Mouse (Mus musculus): ENCODE measurements around the gene Dgkg. TPM values are rescaled to one million over a fixed set of nuclear protein-coding genes. Genes with fewer than 3 reads are reported as not detected.

Gene Dgkg
- total RNA-seq, 1 experiment from 2014 or later = 17.9 TPM

DNA sequence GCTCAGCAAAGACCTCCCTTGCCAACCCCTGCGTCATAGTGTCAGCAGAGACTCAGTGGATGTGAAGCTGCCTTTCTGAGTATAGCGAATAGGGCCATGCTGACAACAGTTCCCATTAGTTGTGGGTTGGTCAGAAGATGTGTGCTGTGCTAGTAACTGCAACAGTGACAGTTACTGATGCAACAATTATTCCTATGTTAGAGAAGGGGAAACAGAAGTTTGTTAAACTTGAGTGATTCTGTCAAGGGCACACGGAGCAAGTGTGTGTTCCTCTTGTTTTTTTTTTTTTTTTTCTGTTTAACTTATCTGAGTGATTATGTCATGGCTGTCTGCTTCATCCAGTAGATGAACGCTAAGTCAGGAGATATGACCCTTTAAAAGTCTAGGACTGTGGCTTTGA is 41.2 kb downstream of the Dgkg start:
- peak in 1 of 2 experiments; percentile 39; a peak in 1 of 4 replicates for ATAC-seq (replicated peaks in 1 of 2; ENCODE audit: insufficient read depth in 1 of 2, low FRiP score in 2 of 2, low TSS enrichment in 1 of 2, low read depth in 1 of 2, poor library complexity in 2 of 2, severe bottlenecking in 2 of 2)

- ATAC-seq (replicated peaks in 1 of 2; ENCODE audit: insufficient read depth in 1 of 2, low FRiP score in 2 of 2, low TSS enrichment in 1 of 2, low read depth in 1 of 2, poor library complexity in 2 of 2, severe bottlenecking in 2 of 2) = no peak
Measured at GRCm38 (mm10) chr16:22613186-22614073, 43.6 kb downstream of the Dgkg start.

- 0 out of 4 replicates have a peak, but pooled peaks of 1 of the 2 experiments have one; percentile 17 for ATAC-seq (replicated peaks in 1 of 2; ENCODE audit: insufficient read depth in 1 of 2, low FRiP score in 2 of 2, low TSS enrichment in 1 of 2, low read depth in 1 of 2, poor library complexity in 2 of 2, severe bottlenecking in 2 of 2)
Measured at GRCm38 (mm10) chr16:22608046-22608445, 49.0 kb downstream of the Dgkg start.

DNA sequence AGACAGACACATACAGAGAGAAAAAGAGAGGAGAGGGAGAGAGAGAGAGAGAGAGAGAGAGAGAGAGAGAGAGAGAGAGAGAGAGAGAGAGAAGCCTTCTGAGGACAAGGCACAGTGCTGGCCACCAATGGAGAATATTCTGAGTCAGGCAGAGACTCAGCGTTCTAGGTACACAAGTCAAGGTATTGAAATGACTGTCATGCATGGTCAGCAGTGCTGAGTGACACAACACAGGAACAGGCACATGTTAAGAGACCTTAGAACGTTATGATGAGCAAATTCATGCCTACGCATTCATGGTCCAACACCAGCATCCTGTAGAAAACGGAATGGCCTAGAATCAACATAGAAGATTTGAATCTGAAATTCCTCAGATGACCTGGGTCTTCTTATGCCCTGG is 50.0 kb downstream of the Dgkg start:
- ATAC-seq (replicated peaks in 1 of 2; ENCODE audit: insufficient read depth in 1 of 2, low FRiP score in 2 of 2, low TSS enrichment in 1 of 2, low read depth in 1 of 2, poor library complexity in 2 of 2, severe bottlenecking in 2 of 2) = no peak

- no peak for ATAC-seq (replicated peaks in 1 of 2; ENCODE audit: insufficient read depth in 1 of 2, low FRiP score in 2 of 2, low TSS enrichment in 1 of 2, low read depth in 1 of 2, poor library complexity in 2 of 2, severe bottlenecking in 2 of 2)
Measured at GRCm38 (mm10) chr16:22602399-22602798, 54.6 kb downstream of the Dgkg start.

DNA sequence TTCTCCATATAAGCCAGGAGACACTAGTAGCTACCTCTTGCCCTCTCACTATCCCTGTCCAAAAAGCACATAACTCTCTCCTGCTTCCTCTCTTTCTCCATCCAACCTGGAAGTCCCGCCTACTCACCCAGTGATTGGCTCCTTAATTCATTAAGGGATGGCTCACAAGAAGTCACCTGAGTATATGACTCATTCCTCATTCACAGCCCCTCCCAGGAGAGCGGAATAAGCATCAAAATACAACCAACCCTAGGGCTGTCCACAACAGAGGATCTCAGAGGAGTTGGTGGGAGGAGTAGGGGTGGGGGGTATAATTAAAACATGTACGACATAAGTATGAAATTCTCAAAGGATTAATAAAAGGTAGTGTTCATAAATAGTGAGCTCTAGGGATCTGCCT is 55.3 kb downstream of the Dgkg start:
- no peak for ATAC-seq (replicated peaks in 1 of 2; ENCODE audit: insufficient read depth in 1 of 2, low FRiP score in 2 of 2, low TSS enrichment in 1 of 2, low read depth in 1 of 2, poor library complexity in 2 of 2, severe bottlenecking in 2 of 2)

GRCm38 (mm10) chr16:22600108-22600699 is 56.8 kb downstream of the Dgkg start:
- peak in 1 of 2 experiments; percentile 39; a peak in 1 of 4 replicates for ATAC-seq (replicated peaks in 1 of 2; ENCODE audit: insufficient read depth in 1 of 2, low FRiP score in 2 of 2, low TSS enrichment in 1 of 2, low read depth in 1 of 2, poor library complexity in 2 of 2, severe bottlenecking in 2 of 2)

DNA sequence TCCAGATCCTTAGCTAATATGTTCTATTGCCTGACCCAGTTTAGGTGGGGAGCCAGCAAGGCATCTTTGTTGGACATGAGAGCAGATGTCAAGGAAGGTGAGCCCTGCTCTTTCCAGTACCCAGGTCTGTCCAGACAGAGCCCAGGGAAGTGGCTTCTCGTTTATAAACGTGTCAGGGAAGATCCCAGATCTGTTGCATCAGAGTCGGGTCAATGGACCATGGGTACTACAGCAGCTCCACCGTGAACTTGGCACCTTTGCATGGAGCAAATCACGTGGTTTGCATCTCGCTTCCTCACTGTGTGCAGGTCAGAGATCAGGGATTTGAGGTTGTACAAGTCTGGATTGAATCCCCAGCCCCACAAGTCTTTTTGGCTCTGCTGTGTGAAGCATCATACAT is 58.3 kb downstream of the Dgkg start:
- no peak for ATAC-seq (replicated peaks in 1 of 2; ENCODE audit: insufficient read depth in 1 of 2, low FRiP score in 2 of 2, low TSS enrichment in 1 of 2, low read depth in 1 of 2, poor library complexity in 2 of 2, severe bottlenecking in 2 of 2)

- no peak for ATAC-seq (replicated peaks in 1 of 2; ENCODE audit: insufficient read depth in 1 of 2, low FRiP score in 2 of 2, low TSS enrichment in 1 of 2, low read depth in 1 of 2, poor library complexity in 2 of 2, severe bottlenecking in 2 of 2)
Measured at GRCm38 (mm10) chr16:22596394-22596793, 60.6 kb downstream of the Dgkg start.

GRCm38 (mm10) chr16:22593907-22594306 is 63.1 kb downstream of the Dgkg start:
- ATAC-seq (replicated peaks in 1 of 2; ENCODE audit: insufficient read depth in 1 of 2, low FRiP score in 2 of 2, low TSS enrichment in 1 of 2, low read depth in 1 of 2, poor library complexity in 2 of 2, severe bottlenecking in 2 of 2) = no peak

- no peak for ATAC-seq (replicated peaks in 1 of 2; ENCODE audit: insufficient read depth in 1 of 2, low FRiP score in 2 of 2, low TSS enrichment in 1 of 2, low read depth in 1 of 2, poor library complexity in 2 of 2, severe bottlenecking in 2 of 2)
Measured at GRCm38 (mm10) chr16:22589619-22590018, 67.4 kb downstream of the Dgkg start.

- ATAC-seq (replicated peaks in 1 of 2; ENCODE audit: insufficient read depth in 1 of 2, low FRiP score in 2 of 2, low TSS enrichment in 1 of 2, low read depth in 1 of 2, poor library complexity in 2 of 2, severe bottlenecking in 2 of 2) = no peak
Measured at GRCm38 (mm10) chr16:22586151-22586836, 70.7 kb downstream of the Dgkg start.

- ATAC-seq (replicated peaks in 1 of 2; ENCODE audit: insufficient read depth in 1 of 2, low FRiP score in 2 of 2, low TSS enrichment in 1 of 2, low read depth in 1 of 2, poor library complexity in 2 of 2, severe bottlenecking in 2 of 2) = no peak
Measured at GRCm38 (mm10) chr16:22585523-22585922, 71.5 kb downstream of the Dgkg start.

- no peak for ATAC-seq (replicated peaks in 1 of 2; ENCODE audit: insufficient read depth in 1 of 2, low FRiP score in 2 of 2, low TSS enrichment in 1 of 2, low read depth in 1 of 2, poor library complexity in 2 of 2, severe bottlenecking in 2 of 2)
Measured at GRCm38 (mm10) chr16:22583401-22583800, 73.6 kb downstream of the Dgkg start.

- ATAC-seq (replicated peaks in 1 of 2; ENCODE audit: insufficient read depth in 1 of 2, low FRiP score in 2 of 2, low TSS enrichment in 1 of 2, low read depth in 1 of 2, poor library complexity in 2 of 2, severe bottlenecking in 2 of 2) = no peak
Measured at GRCm38 (mm10) chr16:22582173-22582929, 74.7 kb downstream of the Dgkg start.

DNA sequence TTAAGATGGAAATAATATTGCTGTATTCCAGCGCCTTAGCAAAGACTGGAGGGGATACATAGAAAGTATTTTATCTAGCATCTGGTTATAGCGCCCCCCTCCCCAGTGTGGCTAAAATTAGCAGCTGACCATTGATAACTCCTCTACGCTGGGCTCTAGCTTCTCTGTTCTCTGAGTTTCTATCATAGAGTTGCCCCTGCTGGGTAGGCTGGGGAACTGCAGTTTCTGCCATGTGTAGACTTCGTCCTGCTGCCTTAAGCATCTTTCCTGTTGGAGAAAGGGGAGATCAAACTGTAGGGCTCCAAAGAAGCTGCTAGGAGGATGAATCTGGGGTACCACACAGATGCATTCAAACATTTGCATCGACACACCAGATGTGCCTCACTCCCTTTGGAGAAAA is 76.9 kb downstream of the Dgkg start:
- ATAC-seq (replicated peaks in 1 of 2; ENCODE audit: insufficient read depth in 1 of 2, low FRiP score in 2 of 2, low TSS enrichment in 1 of 2, low read depth in 1 of 2, poor library complexity in 2 of 2, severe bottlenecking in 2 of 2) = no peak

- no peak for ATAC-seq (replicated peaks in 1 of 2; ENCODE audit: insufficient read depth in 1 of 2, low FRiP score in 2 of 2, low TSS enrichment in 1 of 2, low read depth in 1 of 2, poor library complexity in 2 of 2, severe bottlenecking in 2 of 2)
Measured at GRCm38 (mm10) chr16:22578883-22579282, 78.1 kb downstream of the Dgkg start.

Data from hematopoietic stem cell, adult 5-6 weeks (primary cell).